Mouse (Mus musculus) urinary bladder, adult 18-20 months (tissue): Measurements from ENCODE around the gene Ginm1.

Experiments
- DNase-seq, 2 experiments: peaks; one replicate each; pipeline ENCODE4 v3.0.0; 2022; ENCODE audit warnings: low spot score in 2 of 2, mixed read lengths in 2 of 2

Ginm1 gene

GRCm38 (mm10) chr10:7792751-7793385 is at the start of gene Ginm1, which contains the start of gene Ppil4:
Gene Ginm1 (minus strand): TSS chr10:7792824.
Gene Ppil4 (plus strand): TSS chr10:7792891.
- peak; percentile 78 to 81 for DNase-seq

GRCm38 (mm10) chr10:7841571-7842080 is 49.0 kb upstream of the Ginm1 start:
- DNase-seq, result peak; percentile 54 to 75

GRCm38 (mm10) chr10:7840785-7841184 is 48.2 kb upstream of the Ginm1 start:
- no peak for DNase-seq

- DNase-seq, result no peak
These were observed 47.7 kb upstream of the Ginm1 start for GRCm38 (mm10) chr10:7840353-7840733.

- peak in 1 of 2 experiments; percentile 23 for DNase-seq
These were observed 47.1 kb upstream of the Ginm1 start for GRCm38 (mm10) chr10:7839551-7840352.

- no peak for DNase-seq
These were observed 46.3 kb upstream of the Ginm1 start for GRCm38 (mm10) chr10:7838874-7839421.

GRCm38 (mm10) chr10:7838036-7838435 is 45.4 kb upstream of the Ginm1 start:
- DNase-seq, result no peak

GRCm38 (mm10) chr10:7837446-7837845 is 44.8 kb upstream of the Ginm1 start:
- no peak for DNase-seq

- DNase-seq, result no peak
These were observed 44.3 kb upstream of the Ginm1 start for GRCm38 (mm10) chr10:7836902-7837301.

GRCm38 (mm10) chr10:7834671-7835225 is 42.1 kb upstream of the Ginm1 start:
- DNase-seq, result no peak

GRCm38 (mm10) chr10:7833377-7834165 is 40.9 kb upstream of the Ginm1 start:
- DNase-seq, result no peak

- DNase-seq, result peak in 1 of 2 experiments; percentile 34
These were observed 39.6 kb upstream of the Ginm1 start, which contains the start of gene Zc3h12d for GRCm38 (mm10) chr10:7832171-7832676. Gene Zc3h12d (plus strand): TSS chr10:7832470.

- DNase-seq, result no peak
These were observed 33.5 kb upstream of the Ginm1 start for GRCm38 (mm10) chr10:7826106-7826505.

- DNase-seq, result no peak
These were observed 32.6 kb upstream of the Ginm1 start for GRCm38 (mm10) chr10:7825281-7825665.

GRCm38 (mm10) chr10:7824663-7825280 is 32.1 kb upstream of the Ginm1 start:
- no peak for DNase-seq

- no peak for DNase-seq
These were observed 29.4 kb upstream of the Ginm1 start for GRCm38 (mm10) chr10:7821981-7822380.

- DNase-seq, result no peak
These were observed 27.5 kb upstream of the Ginm1 start for GRCm38 (mm10) chr10:7820171-7820570.

- no peak for DNase-seq
These were observed 27.0 kb upstream of the Ginm1 start for GRCm38 (mm10) chr10:7819603-7820002.

- no peak for DNase-seq
These were observed 26.5 kb upstream of the Ginm1 start for GRCm38 (mm10) chr10:7819156-7819555.

GRCm38 (mm10) chr10:7818676-7819075 is 26.1 kb upstream of the Ginm1 start:
- no peak for DNase-seq

GRCm38 (mm10) chr10:7816476-7816875 is 23.9 kb upstream of the Ginm1 start:
- DNase-seq, result no peak
